Mouse (Mus musculus) embryo, embryonic 10.5 days (tissue): ENCODE data around the gene Tsfm.
A peak's percentile ranks its signal among the peaks of the same experiment; 100 is the strongest.

Source experiments
- DNase-seq: peaks from one replicate; pipeline ENCODE4 v3.0.0-alpha.2; 2015; ENCODE audit warnings: low spot score

Tsfm gene

DNA sequence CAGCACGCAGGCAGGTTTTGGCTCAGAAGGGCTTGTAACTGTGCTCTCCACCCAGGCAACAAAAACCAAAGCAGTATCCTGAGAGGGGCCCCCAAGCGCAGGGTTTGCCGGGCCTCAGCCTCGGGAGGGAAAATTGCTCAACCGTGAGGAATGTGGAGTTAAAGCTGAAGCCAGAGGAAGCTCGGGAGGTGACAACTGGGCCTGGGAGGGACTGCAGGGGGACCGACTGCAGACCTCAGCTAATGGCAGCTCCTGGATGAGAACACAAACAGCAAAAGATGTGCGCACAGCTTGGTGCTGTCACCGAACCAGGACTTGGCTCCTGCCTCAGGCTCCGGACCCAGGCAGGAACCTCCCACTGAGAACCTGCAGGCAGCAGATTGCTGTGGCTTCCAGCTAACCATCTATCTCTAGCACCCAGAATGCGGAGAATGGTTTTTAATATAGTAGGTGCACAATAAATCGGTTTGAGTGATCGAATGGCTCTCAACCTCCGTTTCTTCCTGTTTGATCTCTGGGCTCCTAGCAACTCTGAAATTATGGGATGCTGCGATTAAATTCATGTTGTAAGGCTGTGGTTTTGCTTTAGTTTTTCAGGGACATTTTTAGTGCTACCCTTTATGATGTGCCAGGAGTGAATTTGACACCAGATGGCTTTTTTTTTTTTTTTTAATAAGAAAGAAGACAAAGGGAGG, 68.2 kb downstream of the Tsfm start:
- DNase-seq, result peak; percentile 69

DNA sequence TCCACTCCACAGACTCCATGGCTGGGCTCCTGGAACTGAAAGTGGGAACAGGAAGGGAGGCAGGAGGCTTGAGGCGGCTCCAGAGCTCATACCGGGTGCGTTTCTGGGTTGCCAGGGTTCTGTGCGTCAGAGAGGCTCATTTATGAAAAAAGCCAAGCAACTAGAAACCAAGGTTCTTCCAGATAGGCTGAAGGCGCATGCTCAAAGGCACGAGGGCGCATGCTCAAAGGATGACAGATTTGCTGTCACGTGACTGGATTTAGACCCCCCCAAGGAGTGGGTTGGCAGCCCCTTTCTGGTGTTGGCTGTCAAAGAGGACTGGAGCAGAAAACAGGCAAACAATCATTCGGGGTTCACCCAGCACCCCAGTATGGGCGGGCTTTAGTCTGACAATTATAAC, 68.9 kb downstream of the Tsfm start:
- DNase-seq, result no peak
